Mouse (Mus musculus): ENCODE measurements around the gene Cabp1. TPM values are rescaled to one million over a fixed set of nuclear protein-coding genes. Genes with fewer than 3 reads are reported as not detected.

Cabp1 gene
- total and polyA plus RNA-seq, 3 experiments, result 2.3 to 6.0 (median 3.9) TPM

- peak; percentile 41 to 42 for DNase-seq
- Histone ChIP-seq H3K27me3 (ENCODE audit: control insufficient read depth, insufficient read depth, low read length) (no peaks in the 10 kb centered on the region), H3K9ac (ENCODE audit: low read depth, low read length) (no peak overlapping the region), H3K27ac (peak overlapping the region; percentile 43; the same call in 1 of the 2 replicates), H3K36me3 (ENCODE audit: control insufficient read depth, insufficient read depth, low read length) (no peaks in the 10 kb centered on the region), H3K4me1 (ENCODE audit: control insufficient read depth, insufficient read depth, low read length) (peaks cover 13% of the 10 kb centered on the region), H3K79me2 (replicated peaks; ENCODE audit: control insufficient read depth, insufficient read depth, low read length) (no peaks in the 10 kb centered on the region), H3K4me3 (no peak overlapping the region)
- 46% methylated on average over 3 of the region's 3 CpGs for WGBS
- intact Hi-C loops (cut with DNase I), result no loop called here
- TF ChIP-seq EP300 (IDR thresholded peaks at IDR 0.05; ENCODE audit: insufficient read depth, low read depth, low read length), result 0 out of 2 replicates have a peak, but pooled peaks have one; percentile 38
- no peak for TF ChIP-seq POLR2A (IDR thresholded peaks at IDR 0.05; ENCODE audit: insufficient read depth, low read depth, low read length)
Measured at GRCm38 (mm10) chr5:115140726-115141125, 53.5 kb downstream of the Cabp1 start.

DNA sequence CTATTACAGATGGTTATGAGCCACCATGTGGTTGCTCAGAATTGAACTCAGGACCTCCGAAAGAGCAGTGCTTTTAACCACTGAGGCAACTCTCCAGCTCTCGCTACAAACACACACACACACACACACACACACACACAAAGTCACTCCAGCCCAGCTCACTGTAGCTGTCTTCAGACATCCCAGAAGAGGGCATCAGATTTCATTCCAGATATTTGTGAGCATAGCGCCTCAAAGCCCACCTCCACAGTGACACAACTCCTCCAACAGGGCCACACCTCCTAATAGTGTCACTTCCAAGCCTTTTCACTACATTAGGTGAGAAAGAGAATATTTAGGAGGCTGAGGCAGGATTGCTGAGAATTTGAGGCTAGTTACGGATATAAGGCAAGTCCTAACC, 55.1 kb downstream of the Cabp1 start:
- 80% methylated on average over 4 of the region's 4 CpGs for WGBS
- H3K79me2 ChIP-seq (replicated peaks; ENCODE audit: control insufficient read depth, insufficient read depth, low read length), result peaks cover 2% of the 10 kb centered on the region; the same call in 1 of the 2 replicates
- no peaks in the 10 kb centered on the region for H3K27me3 ChIP-seq (ENCODE audit: control insufficient read depth, insufficient read depth, low read length)
- H3K36me3 ChIP-seq (ENCODE audit: control insufficient read depth, insufficient read depth, low read length), result no peaks in the 10 kb centered on the region
- H3K4me3 ChIP-seq, result no peak overlapping the region
- no peak overlapping the region for H3K27ac ChIP-seq
- DNase-seq, result no peak
- no peak overlapping the region for H3K9ac ChIP-seq (ENCODE audit: low read depth, low read length)
- H3K4me1 ChIP-seq (ENCODE audit: control insufficient read depth, insufficient read depth, low read length), result peaks cover 8% of the 10 kb centered on the region
- no peak for TF ChIP-seq POLR2A (IDR thresholded peaks at IDR 0.05; ENCODE audit: insufficient read depth, low read depth, low read length)
- intact Hi-C loops (cut with DNase I), result no loop called here

DNA sequence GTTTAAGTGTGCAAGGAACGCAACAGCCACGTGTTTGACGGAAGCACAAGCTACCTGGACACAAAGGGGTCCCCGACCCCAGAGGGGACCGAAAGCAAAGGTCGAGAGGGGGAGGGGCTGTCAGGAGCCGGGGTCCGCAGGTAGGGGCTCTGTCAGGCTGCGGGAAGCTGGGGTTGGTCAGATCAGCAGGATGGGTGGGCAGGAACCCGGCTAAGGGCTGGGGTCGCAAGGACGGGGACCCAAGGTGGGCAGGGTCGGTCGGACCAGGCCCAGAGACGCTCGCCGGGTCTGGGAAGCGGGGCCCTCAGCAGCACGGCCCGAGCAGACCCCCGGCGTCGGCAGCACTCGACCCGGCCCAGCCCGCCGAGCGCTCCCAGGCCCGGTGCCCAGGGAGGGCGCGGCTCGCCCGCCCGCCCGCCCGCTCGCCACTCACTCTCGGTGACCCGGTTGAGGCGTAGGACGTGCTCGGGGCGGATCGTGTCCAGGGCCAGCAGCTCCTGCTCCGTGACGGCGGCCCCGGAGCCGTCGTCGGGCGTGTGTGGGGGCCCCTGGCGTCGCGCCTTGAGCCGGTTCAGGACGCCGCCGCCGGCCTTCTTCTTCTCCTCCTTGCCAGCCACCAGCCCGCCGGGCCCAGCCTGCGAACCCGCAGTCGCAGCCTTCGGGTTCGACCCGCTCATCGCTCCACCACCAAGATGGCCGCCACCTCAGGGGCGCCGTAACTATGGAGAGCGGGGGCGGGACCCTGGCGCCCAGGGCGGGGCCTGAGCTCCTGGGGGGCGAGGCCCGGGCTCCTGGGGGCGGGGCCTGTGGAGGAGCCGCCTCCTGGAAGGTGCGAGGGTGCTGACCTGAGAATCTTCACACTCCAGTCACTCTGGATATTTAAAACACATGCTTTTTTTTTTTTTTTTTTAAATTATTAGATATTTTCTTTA, 59.7 kb downstream of the Cabp1 start, which contains the start of gene Unc119b:
Unc119b (minus strand) TSS at position 742 of the 932 bp plus-strand sequence.
- H3K4me3 ChIP-seq, result peak within 1 kb of the TSS; percentile 86
- H3K4me1 ChIP-seq (ENCODE audit: control insufficient read depth, insufficient read depth, low read length), result peaks cover 2% of the 10 kb centered on the region
- DNase-seq, result peak; percentile 93 to 96
- intact Hi-C loops (cut with DNase I), result no loop called here
- H3K79me2 ChIP-seq (replicated peaks; ENCODE audit: control insufficient read depth, insufficient read depth, low read length), result peaks cover 3% of the 10 kb centered on the region; the same call in 1 of the 2 replicates
- H3K36me3 ChIP-seq (ENCODE audit: control insufficient read depth, insufficient read depth, low read length), result no peaks in the 10 kb centered on the region
- H3K27ac ChIP-seq, result peak within 1 kb of the TSS; percentile 85
- peak within 1 kb of the TSS; percentile 82 for H3K9ac ChIP-seq (ENCODE audit: low read depth, low read length)
- no peaks in the 10 kb centered on the region for H3K27me3 ChIP-seq (ENCODE audit: control insufficient read depth, insufficient read depth, low read length)
- 1% methylated on average over 64 of the region's 81 CpGs for WGBS
- TF ChIP-seq CTCF (IDR thresholded peaks at IDR 0.05), result no peak
- no peak for TF ChIP-seq EP300 (IDR thresholded peaks at IDR 0.05; ENCODE audit: insufficient read depth, low read depth, low read length)
- TF ChIP-seq POLR2A (IDR thresholded peaks at IDR 0.05; ENCODE audit: insufficient read depth, low read depth, low read length), result peak; percentile 48; the same call in 1 of the 2 replicates

GRCm38 (mm10) chr5:115133358-115134066, 60.7 kb downstream of the Cabp1 start:
- Histone ChIP-seq H3K4me3 (peak overlapping the region; percentile 86), H3K9ac (ENCODE audit: low read depth, low read length) (peak overlapping the region; percentile 27; the same call in 1 of the 2 replicates), H3K36me3 (ENCODE audit: control insufficient read depth, insufficient read depth, low read length) (no peaks in the 10 kb centered on the region), H3K27ac (peak overlapping the region; percentile 85), H3K79me2 (replicated peaks; ENCODE audit: control insufficient read depth, insufficient read depth, low read length) (peaks cover 3% of the 10 kb centered on the region; the same call in 1 of the 2 replicates), H3K27me3 (ENCODE audit: control insufficient read depth, insufficient read depth, low read length) (no peaks in the 10 kb centered on the region), H3K4me1 (ENCODE audit: control insufficient read depth, insufficient read depth, low read length) (peaks cover 2% of the 10 kb centered on the region)
- intact Hi-C loops (cut with DNase I), result no loop called here
- WGBS, result 31% methylated on average over 6 of the region's 6 CpGs
- DNase-seq, result peak in 1 of 2 experiments; percentile 39
- no peak for TF ChIP-seq POLR2A (IDR thresholded peaks at IDR 0.05; ENCODE audit: insufficient read depth, low read depth, low read length)

DNA sequence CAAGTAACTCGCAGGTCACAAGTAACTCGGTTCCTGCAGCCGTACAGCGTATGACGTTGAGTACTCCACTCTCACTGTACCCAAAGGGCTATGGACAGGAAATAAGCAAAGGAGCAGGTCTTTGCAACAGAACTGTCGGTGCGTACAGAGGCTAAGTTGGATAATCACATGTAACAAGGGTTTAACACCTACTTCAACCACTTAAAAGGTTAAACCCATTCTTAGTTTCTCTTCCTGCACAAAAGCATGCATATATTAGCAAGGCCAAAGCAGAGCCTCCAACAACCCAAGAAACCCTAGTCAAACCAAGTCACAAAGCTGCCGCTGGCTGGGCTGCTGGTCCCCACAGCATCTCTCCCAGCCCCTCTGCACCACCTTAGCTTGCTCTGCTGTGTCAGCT, 61.7 kb downstream of the Cabp1 start:
- Histone ChIP-seq H3K4me3 (no peak overlapping the region), H3K79me2 (replicated peaks; ENCODE audit: control insufficient read depth, insufficient read depth, low read length) (peaks cover 3% of the 10 kb centered on the region; the same call in 1 of the 2 replicates), H3K27ac (no peak overlapping the region; the same call in 1 of the 2 replicates), H3K36me3 (ENCODE audit: control insufficient read depth, insufficient read depth, low read length) (no peaks in the 10 kb centered on the region), H3K4me1 (ENCODE audit: control insufficient read depth, insufficient read depth, low read length) (peaks cover 2% of the 10 kb centered on the region), H3K27me3 (ENCODE audit: control insufficient read depth, insufficient read depth, low read length) (no peaks in the 10 kb centered on the region), H3K9ac (ENCODE audit: low read depth, low read length) (no peak overlapping the region)
- intact Hi-C loops (cut with DNase I), result no loop called here
- DNase-seq, result no peak
- TF ChIP-seq CTCF (IDR thresholded peaks at IDR 0.05) (no peak), EP300 (IDR thresholded peaks at IDR 0.05; ENCODE audit: insufficient read depth, low read depth, low read length) (no peak), POLR2A (IDR thresholded peaks at IDR 0.05; ENCODE audit: insufficient read depth, low read depth, low read length) (no peak)
- WGBS, result 82% methylated on average over 8 of the region's 8 CpGs

Data from heart, adult 2 months (tissue).